In genomic region chr6:17034095-17034494, GRCm38 (mm10) we compare ENCODE assay signal across 20 mouse cellular contexts. TPM values are rescaled to one million over a fixed set of nuclear protein-coding genes. Genes with fewer than 3 reads are reported as not detected.
A peak's percentile ranks its signal among the peaks of the same experiment; 100 is the strongest.
DNase-seq lines count a peak whose midpoint lies in the region; ATAC-seq lines count a peak whose summit lies in the region.
"Had no signal": no experiment of that assay in that cellular context is flagged by ENCODE, and none has a peak within 500 bp of the region (broad histone marks: within the 10 kb centered on the region; RNA-seq: fewer than 3 reads in every experiment).

No protein-coding gene starts in this region.

- H3K36me3 ChIP-seq in hindbrain, embryonic 11.5 days (ENCODE audit: control insufficient read depth, insufficient read depth, low read length), result no peaks in the 10 kb centered on the region
- no peaks in the 10 kb centered on the region for H3K36me3 ChIP-seq in hindbrain, embryonic 13.5 days
- no peaks in the 10 kb centered on the region for H3K36me3 ChIP-seq in limb, embryonic 12.5 days
- no peaks in the 10 kb centered on the region for H3K36me3 ChIP-seq in limb, embryonic 10.5 days
- H3K36me3 ChIP-seq: heart, embryonic 13.5 days; hindbrain, embryonic 12.5 days had no signal

- no peaks in the 10 kb centered on the region for H3K9me3 ChIP-seq in hindbrain, embryonic 11.5 days (ENCODE audit: control insufficient read depth, low read length)
- H3K9me3 ChIP-seq in hindbrain, embryonic 13.5 days, result no peaks in the 10 kb centered on the region
- H3K9me3 ChIP-seq in limb, embryonic 12.5 days, result no peaks in the 10 kb centered on the region
- no peaks in the 10 kb centered on the region for H3K9me3 ChIP-seq in limb, embryonic 10.5 days (replicated peaks)
- H3K9me3 ChIP-seq: forebrain, embryonic 13.5 days; heart, embryonic 13.5 days; hindbrain, embryonic 12.5 days had no signal

- WGBS in hindbrain, embryonic 11.5 days, result 89% methylated on average over 2 of the region's 2 CpGs
- WGBS in hindbrain, embryonic 13.5 days, result 100% methylated on average over 2 of the region's 2 CpGs
- 89% methylated on average over 2 of the region's 2 CpGs for WGBS in limb, embryonic 12.5 days
- WGBS in limb, embryonic 10.5 days, result 100% methylated on average over 2 of the region's 2 CpGs

- DNase-seq in hindbrain, embryonic 11.5 days (ENCODE audit: low spot score), result no peak
- no peak for DNase-seq in limb, embryonic 10.5 days (ENCODE audit: low spot score)
- no peak for DNase-seq in left cerebral cortex, postnatal 25 days (ENCODE audit: low spot score in 2 of 2)
- DNase-seq: adrenal gland, postnatal 14 days; cerebellum, adult 11-12 months; cerebellum, adult 9-11 months; embryo, embryonic 11 days; forebrain, postnatal 0 days; gastrocnemius, postnatal 14 days; heart, postnatal 36 days had no signal

- 0 out of 2 replicates have a peak, but pooled peaks have one; percentile 43 for ATAC-seq in hindbrain, embryonic 11.5 days (ENCODE audit: low FRiP score)
- no peak for ATAC-seq in hindbrain, embryonic 13.5 days (ENCODE audit: low FRiP score)
- peak; percentile 52; the same call in 1 of the 2 replicates for ATAC-seq in limb, embryonic 12.5 days (ENCODE audit: insufficient number of reproducible peaks, insufficient read depth, low FRiP score, low TSS enrichment, low read depth)
- ATAC-seq in monocyte, adult 5-6 weeks (replicated peaks; ENCODE audit: insufficient number of reproducible peaks, low FRiP score, low TSS enrichment, poor library complexity, severe bottlenecking), result peak; percentile 35; the same call in 1 of the 2 replicates
- ATAC-seq: activated CD4-positive, CD25-positive, alpha-beta regulatory T cell, adult 4 months; forebrain, embryonic 13.5 days; forebrain, postnatal 0 days; hindbrain, postnatal 0 days; Patski had no signal

- no peaks in the 10 kb centered on the region for H3K27me3 ChIP-seq in hindbrain, embryonic 11.5 days (ENCODE audit: control insufficient read depth, insufficient read depth, low read length)
- H3K27me3 ChIP-seq in hindbrain, embryonic 13.5 days, result no peaks in the 10 kb centered on the region
- no peaks in the 10 kb centered on the region for H3K27me3 ChIP-seq in limb, embryonic 12.5 days
- no peaks in the 10 kb centered on the region for H3K27me3 ChIP-seq in limb, embryonic 10.5 days (ENCODE audit: low read depth, poor library complexity, severe bottlenecking)
- H3K27me3 ChIP-seq: CH12.LX; forebrain, embryonic 13.5 days; hindbrain, embryonic 12.5 days; Patski had no signal

- no peak overlapping the region for H3K9ac ChIP-seq in hindbrain, embryonic 11.5 days (ENCODE audit: low read depth, low read length)
- no peak overlapping the region for H3K9ac ChIP-seq in hindbrain, embryonic 13.5 days
- no peak overlapping the region for H3K9ac ChIP-seq in limb, embryonic 12.5 days (replicated peaks)
- H3K9ac ChIP-seq: forebrain, embryonic 13.5 days; forebrain, postnatal 0 days; heart, embryonic 13.5 days; hindbrain, embryonic 12.5 days had no signal

- intact Hi-C loops in left cerebral cortex, postnatal 25 days (cut with DNase I), result no loop called here

- H3K4me2 ChIP-seq in hindbrain, embryonic 11.5 days (replicated peaks; ENCODE audit: low read depth, low read length), result no peak overlapping the region
- no peak overlapping the region for H3K4me2 ChIP-seq in hindbrain, embryonic 13.5 days
- H3K4me2 ChIP-seq in limb, embryonic 12.5 days, result no peak overlapping the region
- H3K4me2 ChIP-seq: forebrain, embryonic 13.5 days; heart, embryonic 13.5 days; hindbrain, embryonic 12.5 days had no signal

- no peak overlapping the region for H3K4me3 ChIP-seq in hindbrain, embryonic 11.5 days (ENCODE audit: low read depth, low read length)
- no peak overlapping the region for H3K4me3 ChIP-seq in hindbrain, embryonic 13.5 days
- no peak overlapping the region for H3K4me3 ChIP-seq in limb, embryonic 12.5 days (replicated peaks)
- no peak overlapping the region for H3K4me3 ChIP-seq in limb, embryonic 10.5 days
- H3K4me3 ChIP-seq: forebrain, embryonic 13.5 days; heart, embryonic 13.5 days; hindbrain, embryonic 12.5 days had no signal

- no peak overlapping the region for H3K27ac ChIP-seq in hindbrain, embryonic 11.5 days (ENCODE audit: low read depth, low read length)
- H3K27ac ChIP-seq in hindbrain, embryonic 13.5 days, result no peak overlapping the region
- H3K27ac ChIP-seq in limb, embryonic 12.5 days, result no peak overlapping the region
- H3K27ac ChIP-seq in limb, embryonic 10.5 days, result no peak overlapping the region
- H3K27ac ChIP-seq: forebrain, embryonic 13.5 days; heart, embryonic 13.5 days; hindbrain, embryonic 12.5 days; hindbrain, postnatal 0 days had no signal

- no peaks in the 10 kb centered on the region for H3K4me1 ChIP-seq in hindbrain, embryonic 11.5 days (replicated peaks; ENCODE audit: control insufficient read depth, insufficient read depth, low read length)
- no peaks in the 10 kb centered on the region for H3K4me1 ChIP-seq in hindbrain, embryonic 13.5 days (replicated peaks)
- no peaks in the 10 kb centered on the region; the same call in 1 of the 2 replicates for H3K4me1 ChIP-seq in limb, embryonic 12.5 days (replicated peaks)
- peaks cover 15% of the 10 kb centered on the region for H3K4me1 ChIP-seq in limb, embryonic 10.5 days
- H3K4me1 ChIP-seq: heart, embryonic 13.5 days had no signal

RNA-seq across cellular contexts. Expression of gene Tes, which starts 30.9 kb away (rescaled TPM):
- polyA plus RNA-seq in hindbrain, embryonic 11.5 days (2014; fragmentation: Nextera tagmentation; extraction: Ambion mirVana), result 65.2 and 65.5 TPM in 2 replicates
- 55.7 and 56.8 TPM in 2 replicates for polyA plus RNA-seq in hindbrain, embryonic 13.5 days (2015; fragmentation: Nextera tagmentation; extraction: Ambion mirVana)
- polyA plus RNA-seq in limb, embryonic 12.5 days (2016; fragmentation: Nextera tagmentation; extraction: Ambion mirVana), result 93.4 and 106 TPM in 2 replicates
- polyA plus RNA-seq in limb, embryonic 10.5 days (2016; fragmentation: Nextera tagmentation; extraction: Ambion mirVana), result 62.9 and 94.2 TPM in 2 replicates
- total RNA-seq in monocyte, adult 5-6 weeks (2017), result 90.4 to 132 TPM (median 91.2 TPM) in 3 replicates
- total RNA-seq in left cerebral cortex, postnatal 25 days (2021), result 1 to 10 TPM; 4.4 to 4.8 TPM
- total RNA-seq: CH12.LX had no signal
